8 mouse cellular contexts compared by ENCODE assay signal in genomic region chrX:7376586-7376985, GRCm38 (mm10). TPM values are rescaled to one million over a fixed set of nuclear protein-coding genes. Genes with fewer than 3 reads are reported as not detected.
DNase-seq lines count a peak whose midpoint lies in the region; ATAC-seq lines count a peak whose summit lies in the region.

No protein-coding gene starts in this region.

- H3K9ac ChIP-seq in kidney, embryonic 15.5 days = peak overlapping the region; percentile 57; the same call in 1 of the 2 replicates
- peak overlapping the region; percentile 73; the same call in 1 of the 2 replicates for H3K9ac ChIP-seq in heart, embryonic 11.5 days (ENCODE audit: low read depth, low read length)
- H3K9ac ChIP-seq in limb, embryonic 15.5 days = no peak overlapping the region

- H3K27me3 ChIP-seq in kidney, embryonic 15.5 days = no peaks in the 10 kb centered on the region
- no peaks in the 10 kb centered on the region for H3K27me3 ChIP-seq in heart, embryonic 11.5 days (ENCODE audit: control insufficient read depth, insufficient read depth, low read length)
- no peaks in the 10 kb centered on the region for H3K27me3 ChIP-seq in limb, embryonic 15.5 days

- peak overlapping the region; percentile 91 for H3K27ac ChIP-seq in kidney, embryonic 15.5 days
- peak overlapping the region; percentile 75; the same call in 1 of the 2 replicates for H3K27ac ChIP-seq in heart, embryonic 11.5 days (ENCODE audit: low read depth, low read length)
- H3K27ac ChIP-seq in limb, embryonic 15.5 days = peak overlapping the region; percentile 91

- no peaks in the 10 kb centered on the region for H3K9me3 ChIP-seq in kidney, embryonic 15.5 days (replicated peaks)
- H3K9me3 ChIP-seq in heart, embryonic 11.5 days (replicated peaks; ENCODE audit: control insufficient read depth, low read length) = 0 out of 2 replicates have a peak, but pooled peaks cover 2% of the 10 kb centered on the region
- H3K9me3 ChIP-seq in limb, embryonic 15.5 days = no peaks in the 10 kb centered on the region

- WGBS in kidney, embryonic 15.5 days = 37% methylated on average over 4 of the region's 4 CpGs
- WGBS in heart, embryonic 11.5 days (ENCODE audit: insufficient replicate concordance) = 36% methylated on average over 4 of the region's 4 CpGs
- WGBS in limb, embryonic 15.5 days = 37% methylated on average over 4 of the region's 4 CpGs

- peaks cover 5% of the 10 kb centered on the region; the same call in 1 of the 2 replicates for H3K4me1 ChIP-seq in kidney, embryonic 15.5 days
- no peaks in the 10 kb centered on the region for H3K4me1 ChIP-seq in heart, embryonic 11.5 days (ENCODE audit: control insufficient read depth, insufficient read depth, low read length)
- 0 out of 2 replicates have a peak, but pooled peaks cover 7% of the 10 kb centered on the region for H3K4me1 ChIP-seq in limb, embryonic 15.5 days

- no peaks in the 10 kb centered on the region for H3K36me3 ChIP-seq in kidney, embryonic 15.5 days
- H3K36me3 ChIP-seq in heart, embryonic 11.5 days (ENCODE audit: control insufficient read depth, insufficient read depth, low read length) = no peaks in the 10 kb centered on the region
- H3K36me3 ChIP-seq in limb, embryonic 15.5 days = no peaks in the 10 kb centered on the region

- peak overlapping the region; percentile 84 for H3K4me2 ChIP-seq in kidney, embryonic 15.5 days
- H3K4me2 ChIP-seq in heart, embryonic 11.5 days = peak overlapping the region; percentile 82
- H3K4me2 ChIP-seq in limb, embryonic 15.5 days = peak overlapping the region; percentile 80

- ATAC-seq in kidney, embryonic 15.5 days (replicated peaks; ENCODE audit: low FRiP score) = peak; percentile 37; the same call in 1 of the 2 replicates
- ATAC-seq in heart, embryonic 11.5 days (replicated peaks; ENCODE audit: insufficient number of reproducible peaks, low FRiP score, low TSS enrichment) = no peak; the same call in 1 of the 2 replicates
- no peak for ATAC-seq in limb, embryonic 15.5 days (ENCODE audit: insufficient number of reproducible peaks, low FRiP score, low TSS enrichment, low read depth)

- peak overlapping the region; percentile 62 for H3K4me3 ChIP-seq in kidney, embryonic 15.5 days (replicated peaks)
- peak overlapping the region; percentile 61 for H3K4me3 ChIP-seq in heart, embryonic 11.5 days (ENCODE audit: low read depth, low read length)
- peak overlapping the region; percentile 58 for H3K4me3 ChIP-seq in limb, embryonic 15.5 days

- no peak for DNase-seq in kidney, adult 8-10 months
- peak; percentile 6 for DNase-seq in adrenal gland, postnatal 25 days
- DNase-seq in retina, postnatal 1 day = peak; percentile 2
- DNase-seq in frontal cortex, postnatal 25 days (ENCODE audit: low spot score in 2 of 2) = no peak
- no peak for DNase-seq in cerebellum, postnatal 4 days (ENCODE audit: low spot score in 2 of 2)

RNA-seq across cellular contexts. Expression of gene Usp27x, which starts 1.0 kb away (rescaled TPM):
- polyA plus RNA-seq in kidney, embryonic 15.5 days (2015; fragmentation: Nextera tagmentation; extraction: Ambion mirVana) = 0.78 and 1.1 TPM in 2 replicates
- total RNA-seq in adrenal gland, postnatal 25 days (2021) = 20.9 and 26.4 TPM in 2 replicates
- 0.33 and 0.48 TPM in 2 replicates for polyA plus RNA-seq in heart, embryonic 11.5 days (2014; fragmentation: Nextera tagmentation; extraction: Ambion mirVana)
- polyA plus RNA-seq in limb, embryonic 15.5 days (2015; fragmentation: Nextera tagmentation; extraction: Ambion mirVana) = 0.60 and 1.1 TPM in 2 replicates

RNA-seq across cellular contexts. Expression of gene Clcn5, which starts 57.4 kb away (rescaled TPM):
- polyA plus RNA-seq in kidney, embryonic 15.5 days (2015; fragmentation: Nextera tagmentation; extraction: Ambion mirVana) = 13.6 and 13.9 TPM in 2 replicates
- total RNA-seq in adrenal gland, postnatal 25 days (2021) = 28.5 and 29.7 TPM in 2 replicates
- polyA plus RNA-seq in heart, embryonic 11.5 days (2014; fragmentation: Nextera tagmentation; extraction: Ambion mirVana) = 24.9 and 35.1 TPM in 2 replicates
- 18.1 and 18.9 TPM in 2 replicates for polyA plus RNA-seq in limb, embryonic 15.5 days (2015; fragmentation: Nextera tagmentation; extraction: Ambion mirVana)

Comparison
In these comparisons a context has a peak if more than half of its experiments do, and no peak if none do; other contexts are left out.
1. DNase-seq: peak in adrenal gland, postnatal 25 days (single experiment) and retina, postnatal 1 day (single experiment); none in kidney, adult 8-10 months (0 of 2), frontal cortex, postnatal 25 days (0 of 2) and cerebellum, postnatal 4 days (0 of 2).
2. Peak in every context shown above with its lines, with median percentiles within 50 percentile points of each other: H3K27ac ChIP-seq, H3K4me2 ChIP-seq and H3K4me3 ChIP-seq.